Mouse (Mus musculus): ENCODE measurements at regions not wholly inside any gene's neighbourhood (a gene's known extent, or its start where the extent isn't known, plus 50 kb on each side); places are given as distances from the start of the nearest gene placed in this dataset.

GRCm38 (mm10) chr3:149117684-149118056 lies 127.3 kb upstream of the Adgrl2 start:
- Histone ChIP-seq H3K4me1 (ENCODE audit: control insufficient read depth, insufficient read depth, low read length) (no peaks in the 10 kb centered on the region), H3K4me2 (ENCODE audit: low read length) (no peak overlapping the region), H3K9ac (ENCODE audit: low read depth, low read length) (no peak overlapping the region), H3K27ac (ENCODE audit: low read length) (no peak overlapping the region), H3K9me3 (replicated peaks; ENCODE audit: control insufficient read depth, low read length, poor library complexity, severe bottlenecking) (no peaks in the 10 kb centered on the region), H3K4me3 (ENCODE audit: low read depth, low read length) (no peak overlapping the region), H3K27me3 (ENCODE audit: control insufficient read depth, insufficient read depth, low read depth, low read length) (no peaks in the 10 kb centered on the region), H3K36me3 (ENCODE audit: control insufficient read depth, insufficient read depth, low read length) (no peaks in the 10 kb centered on the region)
- WGBS = 75% methylated on average over 4 of the region's 4 CpGs
- no peak for ATAC-seq

- no peak overlapping the region for H3K27ac ChIP-seq (ENCODE audit: low read length)
- WGBS = 77% methylated on average over 6 of the region's 6 CpGs
Measured at GRCm38 (mm10) chr3:149117018-149117683, 126.8 kb upstream of the Adgrl2 start.

GRCm38 (mm10) chr3:149116604-149117003 lies 126.2 kb upstream of the Adgrl2 start:
- 87% methylated on average over 11 of the region's 11 CpGs for WGBS
- Histone ChIP-seq H3K9ac (ENCODE audit: low read depth, low read length) (no peak overlapping the region), H3K4me3 (ENCODE audit: low read depth, low read length) (no peak overlapping the region), H3K9me3 (replicated peaks; ENCODE audit: control insufficient read depth, low read length, poor library complexity, severe bottlenecking) (no peaks in the 10 kb centered on the region), H3K36me3 (ENCODE audit: control insufficient read depth, insufficient read depth, low read length) (no peaks in the 10 kb centered on the region), H3K4me1 (ENCODE audit: control insufficient read depth, insufficient read depth, low read length) (no peaks in the 10 kb centered on the region), H3K4me2 (ENCODE audit: low read length) (no peak overlapping the region), H3K27ac (ENCODE audit: low read length) (no peak overlapping the region), H3K27me3 (ENCODE audit: control insufficient read depth, insufficient read depth, low read depth, low read length) (no peaks in the 10 kb centered on the region)
- no peak for ATAC-seq

More at GRCm38 (mm10) chr3:149117018-149117683, 126.8 kb upstream of the Adgrl2 start:
- no peak for ATAC-seq
- Histone ChIP-seq H3K4me1 (ENCODE audit: control insufficient read depth, insufficient read depth, low read length) (no peaks in the 10 kb centered on the region), H3K36me3 (ENCODE audit: control insufficient read depth, insufficient read depth, low read length) (no peaks in the 10 kb centered on the region), H3K27me3 (ENCODE audit: control insufficient read depth, insufficient read depth, low read depth, low read length) (no peaks in the 10 kb centered on the region), H3K9me3 (replicated peaks; ENCODE audit: control insufficient read depth, low read length, poor library complexity, severe bottlenecking) (no peaks in the 10 kb centered on the region), H3K9ac (ENCODE audit: low read depth, low read length) (no peak overlapping the region), H3K4me2 (ENCODE audit: low read length) (no peak overlapping the region), H3K4me3 (ENCODE audit: low read depth, low read length) (no peak overlapping the region)

GRCm38 (mm10) chr3:149115901-149116300 lies 125.5 kb upstream of the Adgrl2 start:
- no peaks in the 10 kb centered on the region for H3K9me3 ChIP-seq (replicated peaks; ENCODE audit: control insufficient read depth, low read length, poor library complexity, severe bottlenecking)
- ATAC-seq = no peak
- H3K27me3 ChIP-seq (ENCODE audit: control insufficient read depth, insufficient read depth, low read depth, low read length) = no peaks in the 10 kb centered on the region
- no peak overlapping the region for H3K4me3 ChIP-seq (ENCODE audit: low read depth, low read length)
- WGBS = 51% methylated on average over 12 of the region's 12 CpGs
- H3K27ac ChIP-seq (ENCODE audit: low read length) = no peak overlapping the region
- H3K4me1 ChIP-seq (ENCODE audit: control insufficient read depth, insufficient read depth, low read length) = no peaks in the 10 kb centered on the region
- H3K9ac ChIP-seq (ENCODE audit: low read depth, low read length) = no peak overlapping the region
- H3K36me3 ChIP-seq (ENCODE audit: control insufficient read depth, insufficient read depth, low read length) = no peaks in the 10 kb centered on the region
- H3K4me2 ChIP-seq (ENCODE audit: low read length) = no peak overlapping the region

GRCm38 (mm10) chr3:149112878-149113277 lies 122.5 kb upstream of the Adgrl2 start:
- no peak overlapping the region for H3K4me2 ChIP-seq (ENCODE audit: low read length)
- no peak overlapping the region for H3K9ac ChIP-seq (ENCODE audit: low read depth, low read length)
- H3K9me3 ChIP-seq (replicated peaks; ENCODE audit: control insufficient read depth, low read length, poor library complexity, severe bottlenecking) = no peaks in the 10 kb centered on the region
- 86% methylated on average over 6 of the region's 6 CpGs for WGBS
- no peak overlapping the region for H3K4me3 ChIP-seq (ENCODE audit: low read depth, low read length)
- H3K27me3 ChIP-seq (ENCODE audit: control insufficient read depth, insufficient read depth, low read depth, low read length) = no peaks in the 10 kb centered on the region
- H3K4me1 ChIP-seq (ENCODE audit: control insufficient read depth, insufficient read depth, low read length) = no peaks in the 10 kb centered on the region
- H3K27ac ChIP-seq (ENCODE audit: low read length) = no peak overlapping the region
- no peak for ATAC-seq
- H3K36me3 ChIP-seq (ENCODE audit: control insufficient read depth, insufficient read depth, low read length) = no peaks in the 10 kb centered on the region

- WGBS = 68% methylated on average over 19 of the region's 19 CpGs
Measured at GRCm38 (mm10) chr3:149111529-149112439, 121.4 kb upstream of the Adgrl2 start.

GRCm38 (mm10) chr3:149110831-149111230 lies 120.5 kb upstream of the Adgrl2 start:
- WGBS = 72% methylated on average over 9 of the region's 9 CpGs
- Histone ChIP-seq H3K9ac (ENCODE audit: low read depth, low read length) (no peak overlapping the region), H3K36me3 (ENCODE audit: control insufficient read depth, insufficient read depth, low read length) (no peaks in the 10 kb centered on the region)

More at GRCm38 (mm10) chr3:149111529-149112439, 121.4 kb upstream of the Adgrl2 start:
- Histone ChIP-seq H3K9me3 (replicated peaks; ENCODE audit: control insufficient read depth, low read length, poor library complexity, severe bottlenecking) (no peaks in the 10 kb centered on the region), H3K36me3 (ENCODE audit: control insufficient read depth, insufficient read depth, low read length) (no peaks in the 10 kb centered on the region), H3K27me3 (ENCODE audit: control insufficient read depth, insufficient read depth, low read depth, low read length) (no peaks in the 10 kb centered on the region), H3K4me1 (ENCODE audit: control insufficient read depth, insufficient read depth, low read length) (no peaks in the 10 kb centered on the region), H3K4me3 (ENCODE audit: low read depth, low read length) (no peak overlapping the region), H3K4me2 (ENCODE audit: low read length) (no peak overlapping the region), H3K9ac (ENCODE audit: low read depth, low read length) (no peak overlapping the region), H3K27ac (ENCODE audit: low read length) (no peak overlapping the region)
- no peak for ATAC-seq

GRCm38 (mm10) chr3:149105709-149106450 lies 115.5 kb upstream of the Adgrl2 start:
- WGBS = 88% methylated on average over 13 of the region's 13 CpGs
- H3K36me3 ChIP-seq (ENCODE audit: control insufficient read depth, insufficient read depth, low read length) = no peaks in the 10 kb centered on the region
- no peak for ATAC-seq
- no peak overlapping the region for H3K4me3 ChIP-seq (ENCODE audit: low read depth, low read length)
- H3K4me1 ChIP-seq (ENCODE audit: control insufficient read depth, insufficient read depth, low read length) = no peaks in the 10 kb centered on the region
- no peak overlapping the region for H3K9ac ChIP-seq (ENCODE audit: low read depth, low read length)
- H3K4me2 ChIP-seq (ENCODE audit: low read length) = no peak overlapping the region
- no peaks in the 10 kb centered on the region for H3K9me3 ChIP-seq (replicated peaks; ENCODE audit: control insufficient read depth, low read length, poor library complexity, severe bottlenecking)
- no peaks in the 10 kb centered on the region; the same call in 1 of the 2 replicates for H3K27me3 ChIP-seq (ENCODE audit: control insufficient read depth, insufficient read depth, low read depth, low read length)
- H3K27ac ChIP-seq (ENCODE audit: low read length) = no peak overlapping the region

More at GRCm38 (mm10) chr3:149110831-149111230, 120.5 kb upstream of the Adgrl2 start:
- Histone ChIP-seq H3K27me3 (ENCODE audit: control insufficient read depth, insufficient read depth, low read depth, low read length) (no peaks in the 10 kb centered on the region), H3K4me3 (ENCODE audit: low read depth, low read length) (no peak overlapping the region), H3K4me2 (ENCODE audit: low read length) (no peak overlapping the region), H3K9me3 (replicated peaks; ENCODE audit: control insufficient read depth, low read length, poor library complexity, severe bottlenecking) (no peaks in the 10 kb centered on the region), H3K4me1 (ENCODE audit: control insufficient read depth, insufficient read depth, low read length) (no peaks in the 10 kb centered on the region), H3K27ac (ENCODE audit: low read length) (no peak overlapping the region)
- ATAC-seq = no peak
